Mouse (Mus musculus) spleen, adult 2 months (tissue): ENCODE results near the gene Tle4.

Experiments used
- CTCF ChIP-seq: fragments of 200-500 bp; IDR thresholded peaks from 2 replicates; pipeline ENCODE4 v1.5.1; 2011; ENCODE audit warnings: mild to moderate bottlenecking, inconsistent platforms; ENCODE audit not compliant: insufficient read depth, insufficient read length, insufficient replicate concordance; ENCODE audit errors: extremely low read depth
- POLR2A ChIP-seq: fragments of 200-500 bp; IDR thresholded peaks from 2 replicates; pipeline ENCODE4 v1.6.1; 2011; ENCODE audit warnings: low read depth, low read length, inconsistent platforms

- no peak for TF ChIP-seq CTCF
- no peak for TF ChIP-seq POLR2A
These were observed 160.6 kb downstream of the Tle4 start for GRCm38 (mm10) chr19:14437226-14437625.
